19 mouse cellular contexts compared by ENCODE assay signal in genomic region chr11:94985822-94986221, GRCm38 (mm10). TPM values are rescaled to one million over a fixed set of nuclear protein-coding genes. Genes with fewer than 3 reads are reported as not detected.
"Had no signal": no experiment of that assay in that cellular context is flagged by ENCODE, and none has a peak within 500 bp of the region (broad histone marks: within the 10 kb centered on the region; RNA-seq: fewer than 3 reads in every experiment).

No protein-coding gene starts in this region.

- H3K9me3 ChIP-seq: lung, embryonic 15.5 days; megakaryocyte, embryonic 14.5 days; midbrain, embryonic 13.5 days; midbrain, embryonic 15.5 days; neural tube, embryonic 12.5 days had no signal

- H3K36me3 ChIP-seq: lung, embryonic 15.5 days; midbrain, embryonic 13.5 days; midbrain, embryonic 15.5 days; neural tube, embryonic 12.5 days had no signal

- H3K27ac ChIP-seq: lung, embryonic 15.5 days; macrophage; midbrain, embryonic 13.5 days; midbrain, embryonic 15.5 days; neural tube, embryonic 12.5 days had no signal

- H3K4me2 ChIP-seq: lung, embryonic 15.5 days; midbrain, embryonic 11.5 days; midbrain, embryonic 13.5 days; midbrain, embryonic 15.5 days; neural tube, embryonic 12.5 days had no signal

- ATAC-seq: lung, postnatal 0 days; midbrain, embryonic 13.5 days; midbrain, embryonic 15.5 days had no signal

- H3K9ac ChIP-seq: lung, embryonic 15.5 days; midbrain, embryonic 13.5 days; midbrain, embryonic 15.5 days; neural tube, embryonic 12.5 days had no signal

- H3K4me3 ChIP-seq: lung, embryonic 15.5 days; megakaryocyte, embryonic 14.5 days; midbrain, embryonic 13.5 days; midbrain, embryonic 15.5 days; neural tube, embryonic 12.5 days had no signal

- DNase-seq: lung, adult 2 months; lung, postnatal 14 days; right cerebral cortex, postnatal 14 days; thymus, postnatal 25 days had no signal

- H3K27me3 ChIP-seq: lung, embryonic 15.5 days; megakaryocyte, embryonic 14.5 days; midbrain, embryonic 13.5 days; midbrain, embryonic 15.5 days; neural tube, embryonic 12.5 days had no signal

RNA-seq across cellular contexts. Expression of gene Sgca, which starts 9.7 kb away (rescaled TPM):
- total RNA-seq: megakaryocyte progenitor cell, adult 5-6 weeks; midbrain, postnatal 0 days; monocyte, adult 5-6 weeks; neutrophil, adult 5-6 weeks had no signal
- polyA plus RNA-seq: macrophage; midbrain, embryonic 11.5 days; midbrain, embryonic 15.5 days; neural tube, embryonic 14.5 days had no signal

RNA-seq across cellular contexts. Expression of gene Hils1, which starts 18.4 kb away (rescaled TPM):
- total RNA-seq: megakaryocyte progenitor cell, adult 5-6 weeks; midbrain, postnatal 0 days; neutrophil, adult 5-6 weeks had no signal
- polyA plus RNA-seq: lung, adult 2 months; lung, embryonic 15.5 days; lung, postnatal 0 days; macrophage; midbrain, embryonic 11.5 days; midbrain, embryonic 13.5 days; midbrain, embryonic 15.5 days; midbrain, postnatal 0 days; neural tube, embryonic 12.5 days; neural tube, embryonic 14.5 days; spleen, adult 2 months; stomach, embryonic 16.5 days had no signal

RNA-seq across cellular contexts. Expression of gene Col1a1, which starts 49.8 kb away (rescaled TPM):
- total RNA-seq: megakaryocyte progenitor cell, adult 5-6 weeks; monocyte, adult 5-6 weeks; neutrophil, adult 5-6 weeks had no signal
